22 mouse cellular contexts compared by ENCODE assay signal in the genomic region with DNA sequence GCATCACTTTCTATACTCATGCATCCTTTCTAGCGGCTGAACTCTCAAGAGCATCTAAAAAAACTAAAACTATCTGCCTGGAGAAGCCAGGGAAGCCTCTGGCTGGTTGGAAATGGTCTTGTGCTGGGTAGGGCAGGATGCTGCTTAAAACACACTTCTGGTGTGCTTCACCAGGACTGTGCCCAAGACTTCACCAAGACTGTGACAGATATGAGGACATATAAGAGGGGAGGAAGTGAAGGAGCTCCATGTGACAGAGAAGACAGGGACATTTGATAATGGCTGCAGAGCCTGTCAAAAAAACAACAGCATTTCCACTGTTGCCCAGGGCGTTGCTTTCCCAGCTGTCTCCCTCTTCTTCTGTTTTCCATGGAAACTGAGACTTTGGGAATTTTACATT. TPM values are rescaled to one million over a fixed set of nuclear protein-coding genes. Genes with fewer than 3 reads are reported as not detected.
DNase-seq lines count a peak whose midpoint lies in the region; ATAC-seq and TF ChIP-seq lines count a peak whose summit lies in the region.
"Had no signal": no experiment of that assay in that cellular context is flagged by ENCODE, and none has a peak within 500 bp of the region (broad histone marks: within the 10 kb centered on the region; RNA-seq: fewer than 3 reads in every experiment).

No protein-coding gene starts in this region.

- H3K27me3 ChIP-seq in heart, postnatal 0 days (ENCODE audit: control insufficient read depth, insufficient read depth, low read length), result no peaks in the 10 kb centered on the region
- H3K27me3 ChIP-seq in lung, postnatal 0 days (replicated peaks; ENCODE audit: insufficient read depth, low read length), result no peaks in the 10 kb centered on the region
- H3K27me3 ChIP-seq: CH12.LX; embryonic facial prominence, embryonic 13.5 days; forebrain, embryonic 12.5 days; Patski had no signal

- 66% methylated on average over 2 of the region's 2 CpGs for WGBS in heart, postnatal 0 days
- WGBS in lung, postnatal 0 days, result 67% methylated on average over 2 of the region's 2 CpGs
- WGBS in lung, adult 2 months, result 78% methylated on average over 2 of the region's 2 CpGs

- no peak overlapping the region for H3K4me3 ChIP-seq in gastrocnemius, adult 2 months
- no peak overlapping the region for H3K4me3 ChIP-seq in heart, postnatal 0 days (ENCODE audit: low read depth, low read length)
- no peak overlapping the region for H3K4me3 ChIP-seq in lung, postnatal 0 days (ENCODE audit: low read depth, low read length)
- H3K4me3 ChIP-seq in lung, adult 2 months (replicated peaks; ENCODE audit: extremely low read depth, low read depth, low read length), result no peak overlapping the region
- no peak overlapping the region for H3K4me3 ChIP-seq in brown adipose tissue, adult 24 weeks (ENCODE audit: insufficient read depth, low read depth, low read length)
- H3K4me3 ChIP-seq: embryonic facial prominence, embryonic 13.5 days; forebrain, embryonic 12.5 days; hindbrain, embryonic 10.5 days had no signal

- H3K27ac ChIP-seq in gastrocnemius, adult 2 months, result peak overlapping the region; percentile 79
- H3K27ac ChIP-seq in heart, postnatal 0 days (ENCODE audit: low read depth), result 0 out of 2 replicates have a peak overlapping the region, but pooled peaks have one; percentile 60
- peak overlapping the region; percentile 7; the same call in 1 of the 2 replicates for H3K27ac ChIP-seq in lung, postnatal 0 days (ENCODE audit: low read length)
- H3K27ac ChIP-seq in brown adipose tissue, adult 24 weeks (replicated peaks; ENCODE audit: low read depth, low read length), result peak overlapping the region; percentile 59
- H3K27ac ChIP-seq: embryonic facial prominence, embryonic 13.5 days; forebrain, embryonic 12.5 days had no signal

- no peak for TF ChIP-seq CTCF in gastrocnemius, adult 2 months (IDR thresholded peaks at IDR 0.05)
- TF ChIP-seq CTCF in heart, postnatal 0 days (IDR thresholded peaks at IDR 0.05; ENCODE audit: low read depth), result no peak
- TF ChIP-seq CTCF in lung, postnatal 0 days (IDR thresholded peaks at IDR 0.05), result no peak
- no peak for TF ChIP-seq CTCF in lung, adult 2 months (IDR thresholded peaks at IDR 0.05; ENCODE audit: insufficient read depth, low read length)

- TF ChIP-seq EP300 in heart, postnatal 0 days (IDR thresholded peaks at IDR 0.05; ENCODE audit: low read depth), result no peak
- TF ChIP-seq EP300 in lung, postnatal 0 days (IDR thresholded peaks at IDR 0.05), result no peak

- intact Hi-C loops in gastrocnemius, adult 2 months (cut with DNase I), result no loop called here
- intact Hi-C loops in heart, postnatal 10 days (cut with DNase I), result no loop called here

- no peak overlapping the region for H3K9ac ChIP-seq in heart, postnatal 0 days (replicated peaks; ENCODE audit: low read depth, low read length)
- H3K9ac ChIP-seq in lung, postnatal 0 days (replicated peaks; ENCODE audit: low read depth), result no peak overlapping the region
- H3K9ac ChIP-seq: embryonic facial prominence, embryonic 13.5 days; forebrain, embryonic 12.5 days; hindbrain, embryonic 14.5 days had no signal

- no peaks in the 10 kb centered on the region for H3K36me3 ChIP-seq in heart, postnatal 0 days (replicated peaks; ENCODE audit: control insufficient read depth, insufficient read depth, low read length)
- H3K36me3 ChIP-seq in lung, postnatal 0 days (ENCODE audit: insufficient read depth, low read length), result no peaks in the 10 kb centered on the region
- H3K36me3 ChIP-seq: embryonic facial prominence, embryonic 13.5 days; forebrain, embryonic 12.5 days; hindbrain, embryonic 10.5 days had no signal

- H3K4me2 ChIP-seq in heart, postnatal 0 days (ENCODE audit: low read depth, low read length), result no peak overlapping the region
- H3K4me2 ChIP-seq in lung, postnatal 0 days (replicated peaks; ENCODE audit: low read depth, low read length), result no peak overlapping the region
- H3K4me2 ChIP-seq: embryonic facial prominence, embryonic 13.5 days; forebrain, embryonic 12.5 days; heart, embryonic 11.5 days; hindbrain, embryonic 14.5 days had no signal

- DNase-seq in gastrocnemius, adult 2 months, result no peak
- no peak for DNase-seq in gastrocnemius, adult 8-10 months (ENCODE audit: low spot score in 2 of 2)
- no peak for DNase-seq in heart, postnatal 0 days (ENCODE audit: low spot score)
- no peak for DNase-seq in heart, postnatal 10 days
- no peak for DNase-seq in lung, postnatal 0 days (ENCODE audit: low spot score)
- DNase-seq in lung, adult 2 months, result no peak
- DNase-seq: adrenal gland, postnatal 14 days; cerebellum, adult 18-20 months; cerebellum, adult 9-11 months; cerebellum, postnatal 36 days; gastrocnemius, postnatal 25 days had no signal

- TF ChIP-seq POLR2A in lung, adult 2 months (IDR thresholded peaks at IDR 0.05; ENCODE audit: borderline replicate concordance, extremely low read depth, low read depth, low read length), result no peak

- ATAC-seq in heart, postnatal 0 days (ENCODE audit: insufficient read depth, low read depth), result no peak
- ATAC-seq in lung, postnatal 0 days, result no peak
- ATAC-seq in megakaryocyte, adult 5-6 weeks (ENCODE audit: poor library complexity, severe bottlenecking), result no peak
- ATAC-seq: activated CD4-positive, CD25-positive, alpha-beta regulatory T cell, adult 4 months; forebrain, embryonic 16.5 days had no signal

- peaks cover 9% of the 10 kb centered on the region; the same call in 1 of the 2 replicates for H3K4me1 ChIP-seq in heart, postnatal 0 days (ENCODE audit: control insufficient read depth, insufficient read depth)
- H3K4me1 ChIP-seq in lung, postnatal 0 days (ENCODE audit: insufficient read depth, low read depth, low read length), result peaks cover 7% of the 10 kb centered on the region; the same call in 1 of the 2 replicates
- no peaks in the 10 kb centered on the region; the same call in 1 of the 2 replicates for H3K4me1 ChIP-seq in lung, adult 2 months (ENCODE audit: control insufficient read depth, insufficient read depth, low read length)
- H3K4me1 ChIP-seq in brown adipose tissue, adult 24 weeks (ENCODE audit: control insufficient read depth, insufficient read depth, insufficient read length, low read length), result peaks cover 2% of the 10 kb centered on the region; the same call in 1 of the 2 replicates
- H3K4me1 ChIP-seq: embryonic facial prominence, embryonic 13.5 days had no signal

- no peaks in the 10 kb centered on the region for H3K9me3 ChIP-seq in heart, postnatal 0 days (replicated peaks; ENCODE audit: control insufficient read depth, low read length)
- H3K9me3 ChIP-seq in lung, postnatal 0 days (ENCODE audit: low read length), result no peaks in the 10 kb centered on the region
- H3K9me3 ChIP-seq: embryonic facial prominence, embryonic 13.5 days; forebrain, embryonic 12.5 days; hindbrain, embryonic 10.5 days had no signal

RNA-seq across cellular contexts. Expression of gene Cd93, which starts 34.0 kb away (rescaled TPM):
- total RNA-seq in gastrocnemius, adult 2 months (2021), result 10 to 100 TPM; 12.6 to 16.5 TPM
- total RNA-seq in gastrocnemius, adult 8-10 months (2022), result 10 to 100 TPM in 1 of 4 experiments, 1 to 10 TPM in 3; 7.4 to 12.5 (median 8.8) TPM
- total RNA-seq in heart, postnatal 0 days (2014; rRNA removed; ENCODE audit: low replicate concordance), result 106 and 120 TPM in 2 replicates
- 21.1 and 21.2 TPM in 2 replicates for polyA plus RNA-seq in heart, postnatal 0 days (2015; fragmentation: Nextera tagmentation; extraction: Ambion mirVana)
- total RNA-seq in heart, postnatal 10 days (2021), result 100 to 1,000 TPM; 163 to 201 TPM
- 55.9 and 59.7 TPM in 2 replicates for polyA plus RNA-seq in lung, postnatal 0 days (2015; fragmentation: Nextera tagmentation; extraction: Ambion mirVana)
- 81.8 and 82.1 TPM in 2 replicates for polyA plus RNA-seq in lung, adult 2 months (2012; rRNA removed)
- 10.7 and 17.0 TPM in 2 replicates for polyA plus RNA-seq in brown adipose tissue, adult 24 weeks (2012; ENCODE audit: insufficient read depth, insufficient read length, missing spikeins)
- total RNA-seq in megakaryocyte, adult 5-6 weeks (2015), result 48.5 and 49.1 TPM in 2 replicates
- total RNA-seq in megakaryocyte, adult 5-6 weeks (2017), result 61.8 and 65.4 TPM in 2 replicates

Comparison
In these comparisons a context has a peak if more than half of its experiments do, and no peak if none do; other contexts are left out.
1. H3K27ac ChIP-seq: peak in every context shown above with its lines; median percentile 79 in gastrocnemius, adult 2 months; 60 in heart, postnatal 0 days; 59 in brown adipose tissue, adult 24 weeks; 7 in lung, postnatal 0 days.